Mouse (Mus musculus) spleen, adult 2 months (tissue): Measurements from ENCODE around the gene Hist1h3i.
"Not testable (repeated sequence)": the region's sequence is repeated elsewhere in the genome, so short reads cannot be mapped to it uniquely, and the experiment has no call there.

ENCODE experiments used
- CTCF ChIP-seq: fragments of 200-500 bp; IDR thresholded peaks from 2 replicates; pipeline ENCODE4 v1.5.1; 2011; ENCODE audit warnings: mild to moderate bottlenecking, inconsistent platforms; ENCODE audit not compliant: insufficient read depth, insufficient read length, insufficient replicate concordance; ENCODE audit errors: extremely low read depth
- POLR2A ChIP-seq: fragments of 200-500 bp; IDR thresholded peaks from 2 replicates; pipeline ENCODE4 v1.6.1; 2011; ENCODE audit warnings: low read depth, low read length, inconsistent platforms

DNA sequence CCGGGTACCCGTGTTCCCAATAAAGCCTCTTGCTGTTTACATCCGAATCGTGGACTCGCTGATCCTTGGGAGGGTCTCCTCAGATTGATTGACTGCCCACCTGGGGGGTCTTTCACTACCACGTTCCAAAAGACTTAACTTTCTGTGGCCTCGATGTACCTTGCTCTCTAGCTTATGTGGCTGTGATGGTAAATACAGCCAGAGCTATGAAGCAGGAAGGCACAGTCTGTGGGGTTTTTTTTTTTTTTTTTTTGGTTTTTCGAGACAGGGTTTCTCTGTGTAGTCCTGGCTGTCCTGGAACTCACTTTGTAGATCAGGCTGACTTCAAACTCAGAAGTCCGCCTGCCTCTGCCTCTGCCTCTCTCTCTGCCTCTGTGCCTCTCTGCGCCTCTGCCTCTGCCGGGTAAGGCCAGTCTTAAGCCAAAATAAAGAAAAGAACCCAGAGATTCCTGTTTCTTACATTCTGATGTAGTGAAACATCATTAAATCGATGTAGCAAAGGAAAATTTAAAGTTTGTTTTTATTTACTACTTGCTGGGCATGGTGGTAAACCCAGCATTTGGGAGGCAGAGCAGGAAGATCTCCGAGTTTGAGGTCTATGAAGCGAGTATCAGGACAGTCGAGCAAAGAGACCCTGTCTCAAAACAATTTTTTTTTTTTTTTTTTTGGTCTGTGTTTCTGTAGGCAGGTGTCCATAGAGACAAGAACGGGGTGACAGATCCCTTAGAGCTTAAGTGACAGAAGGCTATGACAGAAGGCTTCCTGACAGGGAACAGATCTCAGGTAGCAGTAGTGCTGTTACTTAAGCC, 37.1 kb upstream of the Hist1h3i start:
- TF ChIP-seq CTCF, POLR2A: not testable (repeated sequence)
